Comparison of ENCODE assay signal across 11 mouse cellular contexts in the genomic region with DNA sequence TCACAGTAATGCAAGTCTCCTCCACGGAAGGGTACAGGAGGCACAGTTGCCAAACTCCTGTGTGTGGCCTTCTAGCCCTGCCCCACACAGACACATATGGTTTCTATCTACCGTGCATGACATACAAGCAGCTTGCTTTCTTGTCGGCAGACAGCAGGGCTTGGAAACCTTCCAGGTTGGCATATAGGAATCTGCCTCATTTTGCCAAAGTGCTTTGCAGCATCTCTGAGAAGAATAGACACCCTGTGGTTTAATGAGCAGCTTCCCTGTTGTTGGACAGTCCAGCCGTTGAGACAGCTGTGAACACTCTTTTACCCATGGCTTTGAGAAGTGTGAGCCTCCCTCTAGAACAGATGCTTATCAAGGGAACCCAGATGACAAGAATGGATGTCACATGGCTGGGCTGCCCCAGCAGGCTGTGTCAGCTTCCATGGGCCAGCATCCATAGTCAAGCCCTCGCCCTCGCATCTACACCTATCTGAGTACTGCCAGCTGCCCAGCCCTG. TPM values are rescaled to one million over a fixed set of nuclear protein-coding genes. Genes with fewer than 3 reads are reported as not detected.
A peak's percentile ranks its signal among the peaks of the same experiment; 100 is the strongest.
DNase-seq lines count a peak whose midpoint lies in the region; ATAC-seq lines count a peak whose summit lies in the region.
"Had no signal": no experiment of that assay in that cellular context is flagged by ENCODE, and none has a peak within 500 bp of the region (broad histone marks: within the 10 kb centered on the region; RNA-seq: fewer than 3 reads in every experiment).

No protein-coding gene starts in this region.

- peaks cover 44% of the 10 kb centered on the region for H3K4me1 ChIP-seq in forebrain, embryonic 13.5 days
- peaks cover 56% of the 10 kb centered on the region for H3K4me1 ChIP-seq in forebrain, embryonic 10.5 days
- H3K4me1 ChIP-seq in midbrain, embryonic 13.5 days (replicated peaks) = peaks cover 60% of the 10 kb centered on the region
- H3K4me1 ChIP-seq in midbrain, embryonic 16.5 days (ENCODE audit: control insufficient read depth, insufficient read depth, low read length) = peaks cover 25% of the 10 kb centered on the region
- H3K4me1 ChIP-seq in hindbrain, embryonic 13.5 days (replicated peaks) = peaks cover 65% of the 10 kb centered on the region
- H3K4me1 ChIP-seq: liver, embryonic 13.5 days had no signal

- peak; percentile 71 for ATAC-seq in forebrain, embryonic 13.5 days
- 0 out of 2 replicates have a peak, but pooled peaks have one; percentile 21 for ATAC-seq in midbrain, embryonic 13.5 days
- ATAC-seq in midbrain, embryonic 16.5 days = no peak
- peak; percentile 50; the same call in 1 of the 2 replicates for ATAC-seq in hindbrain, embryonic 13.5 days (ENCODE audit: low FRiP score)
- ATAC-seq: activated CD4-positive, CD25-positive, alpha-beta regulatory T cell, adult 4 months had no signal

- no peaks in the 10 kb centered on the region for H3K9me3 ChIP-seq in forebrain, embryonic 13.5 days (replicated peaks)
- no peaks in the 10 kb centered on the region for H3K9me3 ChIP-seq in forebrain, embryonic 10.5 days
- no peaks in the 10 kb centered on the region for H3K9me3 ChIP-seq in midbrain, embryonic 13.5 days
- no peaks in the 10 kb centered on the region for H3K9me3 ChIP-seq in midbrain, embryonic 16.5 days (replicated peaks; ENCODE audit: control insufficient read depth, low read length, poor library complexity, severe bottlenecking)
- no peaks in the 10 kb centered on the region for H3K9me3 ChIP-seq in hindbrain, embryonic 13.5 days
- H3K9me3 ChIP-seq: liver, embryonic 13.5 days had no signal

- no peak overlapping the region for H3K4me2 ChIP-seq in forebrain, embryonic 13.5 days
- H3K4me2 ChIP-seq in midbrain, embryonic 13.5 days (replicated peaks) = no peak overlapping the region
- no peak overlapping the region for H3K4me2 ChIP-seq in midbrain, embryonic 16.5 days (ENCODE audit: low read length)
- no peak overlapping the region for H3K4me2 ChIP-seq in hindbrain, embryonic 13.5 days
- H3K4me2 ChIP-seq: liver, embryonic 13.5 days had no signal

- H3K27ac ChIP-seq in forebrain, embryonic 13.5 days = peak overlapping the region; percentile 72; the same call in 1 of the 2 replicates
- no peak overlapping the region for H3K27ac ChIP-seq in forebrain, embryonic 10.5 days
- H3K27ac ChIP-seq in midbrain, embryonic 13.5 days = peak overlapping the region; percentile 19; the same call in 1 of the 2 replicates
- H3K27ac ChIP-seq in midbrain, embryonic 16.5 days (ENCODE audit: low read length) = no peak overlapping the region
- peak overlapping the region; percentile 80 for H3K27ac ChIP-seq in hindbrain, embryonic 13.5 days
- H3K27ac ChIP-seq: liver, embryonic 13.5 days had no signal

- H3K9ac ChIP-seq in forebrain, embryonic 13.5 days = no peak overlapping the region
- H3K9ac ChIP-seq in midbrain, embryonic 13.5 days (replicated peaks) = no peak overlapping the region
- H3K9ac ChIP-seq in midbrain, embryonic 16.5 days (ENCODE audit: low read depth, low read length) = no peak overlapping the region
- H3K9ac ChIP-seq in hindbrain, embryonic 13.5 days = no peak overlapping the region
- H3K9ac ChIP-seq: liver, embryonic 13.5 days had no signal

- no peak overlapping the region for H3K4me3 ChIP-seq in forebrain, embryonic 13.5 days
- no peak overlapping the region for H3K4me3 ChIP-seq in forebrain, embryonic 10.5 days
- H3K4me3 ChIP-seq in midbrain, embryonic 13.5 days (replicated peaks) = no peak overlapping the region
- H3K4me3 ChIP-seq in midbrain, embryonic 16.5 days (ENCODE audit: low read depth, low read length) = no peak overlapping the region
- no peak overlapping the region for H3K4me3 ChIP-seq in hindbrain, embryonic 13.5 days
- H3K4me3 ChIP-seq: liver, embryonic 13.5 days had no signal

- 0 out of 2 replicates have a peak, but pooled peaks cover under 1% of the 10 kb centered on the region for H3K36me3 ChIP-seq in forebrain, embryonic 13.5 days (ENCODE audit: poor library complexity, severe bottlenecking)
- H3K36me3 ChIP-seq in forebrain, embryonic 10.5 days (replicated peaks) = no peaks in the 10 kb centered on the region
- H3K36me3 ChIP-seq in midbrain, embryonic 13.5 days = no peaks in the 10 kb centered on the region
- no peaks in the 10 kb centered on the region for H3K36me3 ChIP-seq in midbrain, embryonic 16.5 days (ENCODE audit: control insufficient read depth, insufficient read depth, low read length)
- H3K36me3 ChIP-seq in hindbrain, embryonic 13.5 days = 0 out of 2 replicates have a peak, but pooled peaks cover 4% of the 10 kb centered on the region
- H3K36me3 ChIP-seq: liver, embryonic 13.5 days had no signal

- H3K27me3 ChIP-seq in forebrain, embryonic 13.5 days = peaks cover 10% of the 10 kb centered on the region; the same call in 1 of the 2 replicates
- peaks cover 70% of the 10 kb centered on the region for H3K27me3 ChIP-seq in forebrain, embryonic 10.5 days (ENCODE audit: poor library complexity, severe bottlenecking)
- peaks cover 5% of the 10 kb centered on the region for H3K27me3 ChIP-seq in midbrain, embryonic 13.5 days
- no peaks in the 10 kb centered on the region for H3K27me3 ChIP-seq in midbrain, embryonic 16.5 days (ENCODE audit: control insufficient read depth, insufficient read depth, low read depth, low read length)
- H3K27me3 ChIP-seq in hindbrain, embryonic 13.5 days = peaks cover 27% of the 10 kb centered on the region
- H3K27me3 ChIP-seq: liver, embryonic 13.5 days had no signal

- 43% methylated on average over 6 of the region's 6 CpGs for WGBS in forebrain, embryonic 13.5 days
- 69% methylated on average over 6 of the region's 6 CpGs for WGBS in forebrain, embryonic 10.5 days
- 63% methylated on average over 6 of the region's 6 CpGs for WGBS in midbrain, embryonic 13.5 days
- WGBS in midbrain, embryonic 16.5 days = 52% methylated on average over 6 of the region's 6 CpGs
- 43% methylated on average over 6 of the region's 6 CpGs for WGBS in hindbrain, embryonic 13.5 days

- no peak for DNase-seq in forebrain, embryonic 10.5 days (ENCODE audit: extremely low spot score, low spot score)
- peak; percentile 41 for DNase-seq in telencephalon, adult 2 months (ENCODE audit: low read depth, low spot score)
- DNase-seq in kidney, adult 18-20 months = no peak
- DNase-seq in kidney, postnatal 14 days = no peak
- DNase-seq: cerebellum, postnatal 14 days; liver, embryonic 13.5 days had no signal

RNA-seq across cellular contexts. Expression of gene Gm340, which starts 36.0 kb away (rescaled TPM):
- polyA plus RNA-seq in forebrain, embryonic 13.5 days (2015; fragmentation: Nextera tagmentation; extraction: Ambion mirVana) = 2.8 and 3.4 TPM in 2 replicates
- 2.7 and 3.2 TPM in 2 replicates for polyA plus RNA-seq in forebrain, embryonic 10.5 days (2016; fragmentation: Nextera tagmentation; extraction: Ambion mirVana)
- polyA plus RNA-seq in midbrain, embryonic 13.5 days (2015; fragmentation: Nextera tagmentation; extraction: Ambion mirVana) = 2.8 and 3.5 TPM in 2 replicates
- 1.8 and 2.2 TPM in 2 replicates for polyA plus RNA-seq in midbrain, embryonic 16.5 days (2015; fragmentation: Nextera tagmentation; extraction: Ambion mirVana)
- 2.7 and 3.3 TPM in 2 replicates for polyA plus RNA-seq in hindbrain, embryonic 13.5 days (2015; fragmentation: Nextera tagmentation; extraction: Ambion mirVana)

Comparison
In these comparisons a context has a peak if more than half of its experiments do, and no peak if none do; other contexts are left out.
1. H3K27ac ChIP-seq: peak in forebrain, embryonic 13.5 days (single experiment), midbrain, embryonic 13.5 days (single experiment) and hindbrain, embryonic 13.5 days (single experiment); none in forebrain, embryonic 10.5 days (single experiment) and midbrain, embryonic 16.5 days (single experiment).